In genomic region chr6:100178830-100179229, GRCm38 (mm10) we compare ENCODE assay signal across 31 mouse cellular contexts.
DNase-seq lines count a peak whose midpoint lies in the region; ATAC-seq and TF ChIP-seq lines count a peak whose summit lies in the region.
"Had no signal": no experiment of that assay in that cellular context is flagged by ENCODE, and none has a peak within 500 bp of the region (broad histone marks: within the 10 kb centered on the region; RNA-seq: fewer than 3 reads in every experiment).

No protein-coding gene starts in this region.

- WGBS in liver, embryonic 13.5 days (ENCODE audit: insufficient replicate concordance): 9% methylated on average over 3 of the region's 3 CpGs
- 83% methylated on average over 3 of the region's 3 CpGs for WGBS in forebrain, postnatal 0 days

- no peak overlapping the region for H3K4me2 ChIP-seq in liver, embryonic 13.5 days
- H3K4me2 ChIP-seq in forebrain, postnatal 0 days (ENCODE audit: low read depth): no peak overlapping the region
- H3K4me2 ChIP-seq: embryonic facial prominence, embryonic 13.5 days; forebrain, embryonic 12.5 days; heart, embryonic 11.5 days; hindbrain, embryonic 13.5 days; limb, embryonic 12.5 days; midbrain, embryonic 11.5 days had no signal

- peak; percentile 46 for DNase-seq in c-Kit-positive CD71-positive TER-119-negative erythroid progenitor cells, embryonic 14.5 days (ENCODE audit: low read depth)
- DNase-seq in liver, embryonic 13.5 days: peak; percentile 28
- no peak for DNase-seq in forebrain, postnatal 0 days
- no peak for DNase-seq in kidney, adult 9 months
- DNase-seq in adrenal gland, adult 8-10 months: no peak
- DNase-seq: cerebellum, adult 11 months; cerebellum, adult 9-11 months; gastrocnemius, adult 2 months; gastrocnemius, postnatal 36 days; heart, adult 18-20 months; heart, postnatal 36 days; kidney, adult 18-20 months; kidney, postnatal 36 days; lung, adult 18-20 months; lung, postnatal 14 days; right cerebral cortex, adult 18-20 months; spleen, adult 18-20 months; thymus, adult 18-20 months; thymus, postnatal 36 days had no signal

- no peaks in the 10 kb centered on the region for H3K36me3 ChIP-seq in liver, embryonic 13.5 days
- H3K36me3 ChIP-seq in forebrain, postnatal 0 days (ENCODE audit: insufficient read depth): no peaks in the 10 kb centered on the region
- H3K36me3 ChIP-seq: embryonic facial prominence, embryonic 13.5 days; forebrain, embryonic 12.5 days; hindbrain, embryonic 13.5 days; limb, embryonic 12.5 days had no signal

- no peak overlapping the region for H3K27ac ChIP-seq in liver, embryonic 13.5 days
- H3K27ac ChIP-seq in forebrain, postnatal 0 days (ENCODE audit: low read depth, low read length): no peak overlapping the region
- H3K27ac ChIP-seq: embryonic facial prominence, embryonic 13.5 days; forebrain, embryonic 12.5 days; gastrocnemius, adult 2 months; hindbrain, embryonic 13.5 days; layer of hippocampus, adult 2 months; left cerebral cortex, adult 2 months; limb, embryonic 12.5 days had no signal

- H3K9me3 ChIP-seq in liver, embryonic 13.5 days (replicated peaks): no peaks in the 10 kb centered on the region
- no peaks in the 10 kb centered on the region for H3K9me3 ChIP-seq in forebrain, postnatal 0 days (ENCODE audit: low read length)
- H3K9me3 ChIP-seq: embryonic facial prominence, embryonic 13.5 days; forebrain, embryonic 12.5 days; hindbrain, embryonic 13.5 days; limb, embryonic 12.5 days had no signal

- H3K9ac ChIP-seq in liver, embryonic 13.5 days: no peak overlapping the region
- no peak overlapping the region for H3K9ac ChIP-seq in forebrain, postnatal 0 days
- H3K9ac ChIP-seq: embryonic facial prominence, embryonic 13.5 days; forebrain, embryonic 12.5 days; hindbrain, embryonic 13.5 days; limb, embryonic 12.5 days had no signal

- H3K27me3 ChIP-seq in liver, embryonic 13.5 days: no peaks in the 10 kb centered on the region
- H3K27me3 ChIP-seq in forebrain, postnatal 0 days (ENCODE audit: insufficient read depth, low read length): no peaks in the 10 kb centered on the region

- TF ChIP-seq CTCF in forebrain, postnatal 0 days (IDR thresholded peaks at IDR 0.05; ENCODE audit: low read depth): no peak

- peak; percentile 56; the same call in 1 of the 2 replicates for ATAC-seq in erythroid progenitor cell, adult 5-6 weeks (replicated peaks; ENCODE audit: low FRiP score, poor library complexity, severe bottlenecking)
- ATAC-seq in liver, embryonic 13.5 days (ENCODE audit: low read depth): peak; percentile 81
- peak; percentile 59 for ATAC-seq in megakaryocyte progenitor cell, adult 5-6 weeks (replicated peaks; ENCODE audit: poor library complexity)
- no peak for ATAC-seq in forebrain, postnatal 0 days
- ATAC-seq: midbrain, embryonic 16.5 days had no signal

- H3K4me3 ChIP-seq in liver, embryonic 13.5 days (replicated peaks): no peak overlapping the region
- H3K4me3 ChIP-seq in forebrain, postnatal 0 days (ENCODE audit: low read depth, low read length): no peak overlapping the region
- H3K4me3 ChIP-seq: embryonic facial prominence, embryonic 13.5 days; erythroblast, embryonic 14.5 days; forebrain, embryonic 12.5 days; gastrocnemius, adult 2 months; hindbrain, embryonic 13.5 days; layer of hippocampus, adult 2 months; left cerebral cortex, adult 2 months; limb, embryonic 12.5 days had no signal

- H3K4me1 ChIP-seq in liver, embryonic 13.5 days (replicated peaks): peaks cover 28% of the 10 kb centered on the region
- no peaks in the 10 kb centered on the region for H3K4me1 ChIP-seq in forebrain, postnatal 0 days (ENCODE audit: insufficient read depth)
- H3K4me1 ChIP-seq: forebrain, embryonic 12.5 days; hindbrain, embryonic 13.5 days had no signal

Comparison
In these comparisons a context has a peak if more than half of its experiments do, and no peak if none do; other contexts are left out.
1. DNase-seq: peak in c-Kit-positive CD71-positive TER-119-negative erythroid progenitor cells, embryonic 14.5 days (single experiment) and liver, embryonic 13.5 days (single experiment); none in forebrain, postnatal 0 days (single experiment), kidney, adult 9 months (single experiment) and adrenal gland, adult 8-10 months (single experiment).